Mouse (Mus musculus): ENCODE measurements around the gene Eftud2.

The Eftud2 gene

GRCm38 (mm10) chr11:102879558-102879957 lies 1.2 kb downstream of the Eftud2 start:
- no peak for DNase-seq (ENCODE audit: low spot score)

GRCm38 (mm10) chr11:102874801-102875334 lies 5.9 kb downstream of the Eftud2 start:
- DNase-seq (ENCODE audit: low spot score): no peak

- peak; percentile 60 for DNase-seq (ENCODE audit: low spot score)
These were observed 16.5 kb downstream of the Eftud2 start for GRCm38 (mm10) chr11:102864272-102864671.

GRCm38 (mm10) chr11:102859933-102860332 lies 20.9 kb downstream of the Eftud2 start:
- DNase-seq (ENCODE audit: low spot score): no peak

GRCm38 (mm10) chr11:102858951-102859350 lies 21.8 kb downstream of the Eftud2 start:
- no peak for DNase-seq (ENCODE audit: low spot score)

GRCm38 (mm10) chr11:102855941-102856340 lies 24.8 kb downstream of the Eftud2 start:
- no peak for DNase-seq (ENCODE audit: low spot score)

- no peak for DNase-seq (ENCODE audit: low spot score)
These were observed 27.0 kb downstream of the Eftud2 start for GRCm38 (mm10) chr11:102853760-102854159.

- peak; percentile 62 for DNase-seq (ENCODE audit: low spot score)
These were observed 28.9 kb downstream of the Eftud2 start for GRCm38 (mm10) chr11:102851883-102852282.

- no peak for DNase-seq (ENCODE audit: low spot score)
These were observed 34.9 kb downstream of the Eftud2 start for GRCm38 (mm10) chr11:102845926-102846325.

GRCm38 (mm10) chr11:102838616-102839150 lies 42.1 kb downstream of the Eftud2 start:
- no peak for DNase-seq (ENCODE audit: low spot score)

GRCm38 (mm10) chr11:102838126-102838525 lies 42.7 kb downstream of the Eftud2 start:
- DNase-seq (ENCODE audit: low spot score): no peak

- DNase-seq (ENCODE audit: low spot score): no peak
These were observed 43.4 kb downstream of the Eftud2 start for GRCm38 (mm10) chr11:102837385-102837784.

- DNase-seq (ENCODE audit: low spot score): no peak
These were observed 44.6 kb downstream of the Eftud2 start for GRCm38 (mm10) chr11:102836146-102836545.

GRCm38 (mm10) chr11:102835549-102835948 lies 45.2 kb downstream of the Eftud2 start, which contains the start of gene Higd1b:
Gene Higd1b (plus strand): TSS chr11:102835849.
- DNase-seq (ENCODE audit: low spot score): no peak

GRCm38 (mm10) chr11:102834219-102834618 lies 46.6 kb downstream of the Eftud2 start:
- DNase-seq (ENCODE audit: low spot score): peak; percentile 38

- DNase-seq (ENCODE audit: low spot score): no peak
These were observed 48.0 kb downstream of the Eftud2 start for GRCm38 (mm10) chr11:102832700-102833297.

GRCm38 (mm10) chr11:102830276-102830675 lies 50.5 kb downstream of the Eftud2 start:
- no peak for DNase-seq (ENCODE audit: low spot score)

GRCm38 (mm10) chr11:102827097-102827496 lies 53.7 kb downstream of the Eftud2 start:
- DNase-seq (ENCODE audit: low spot score): no peak

GRCm38 (mm10) chr11:102826476-102826875 lies 54.3 kb downstream of the Eftud2 start:
- DNase-seq (ENCODE audit: low spot score): no peak

- no peak for DNase-seq (ENCODE audit: low spot score)
These were observed 59.6 kb downstream of the Eftud2 start for GRCm38 (mm10) chr11:102821231-102821630.

GRCm38 (mm10) chr11:102820432-102820831 lies 60.4 kb downstream of the Eftud2 start:
- no peak for DNase-seq (ENCODE audit: low spot score)

GRCm38 (mm10) chr11:102819783-102820385 lies 60.9 kb downstream of the Eftud2 start:
- DNase-seq (ENCODE audit: low spot score): no peak

All from lung, postnatal 25 days (tissue).